Mouse (Mus musculus) right cerebral cortex, postnatal 10 days (tissue): ENCODE measurements around the gene Gm49387.

ENCODE experiments used
- DNase-seq, 2 experiments: peaks; one replicate each; pipeline ENCODE4 v3.0.0; 2021; ENCODE audit warnings: low spot score in 2 of 2

The Gm49387 gene

GRCm38 (mm10) chr14:31531506-31532148, 109.1 kb downstream of the Gm49387 start:
- DNase-seq = no peak

- DNase-seq = no peak
Observed at GRCm38 (mm10) chr14:31530847-31531246, 109.8 kb downstream of the Gm49387 start.

GRCm38 (mm10) chr14:31525040-31525810, 115.5 kb downstream of the Gm49387 start:
- DNase-seq = no peak

- DNase-seq = no peak
Observed at GRCm38 (mm10) chr14:31521318-31521717, 119.4 kb downstream of the Gm49387 start.

GRCm38 (mm10) chr14:31519165-31519564, 121.5 kb downstream of the Gm49387 start:
- no peak for DNase-seq

- no peak for DNase-seq
Observed at GRCm38 (mm10) chr14:31515895-31516294, 124.8 kb downstream of the Gm49387 start.

GRCm38 (mm10) chr14:31510322-31510721, 130.4 kb downstream of the Gm49387 start:
- no peak for DNase-seq

DNA sequence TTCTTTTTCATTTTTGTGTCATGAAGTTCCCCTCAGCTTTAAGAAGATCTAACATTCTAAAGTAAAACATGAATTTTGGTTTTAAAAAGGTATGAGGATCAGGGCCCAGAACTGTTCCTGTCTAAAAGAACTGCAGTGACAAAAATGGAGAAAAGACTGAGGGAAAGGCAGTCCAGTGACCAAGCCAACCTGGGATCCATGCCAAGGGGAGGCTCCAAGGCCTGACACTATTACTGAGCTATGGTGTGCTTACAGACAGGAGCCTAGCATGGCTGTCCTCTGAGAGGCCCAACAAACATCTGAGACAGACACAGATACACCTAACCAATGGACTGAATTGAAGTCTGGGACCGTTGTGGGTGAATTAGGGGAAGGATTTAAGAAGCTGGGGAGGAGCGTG, 130.8 kb downstream of the Gm49387 start:
- DNase-seq = no peak

DNA sequence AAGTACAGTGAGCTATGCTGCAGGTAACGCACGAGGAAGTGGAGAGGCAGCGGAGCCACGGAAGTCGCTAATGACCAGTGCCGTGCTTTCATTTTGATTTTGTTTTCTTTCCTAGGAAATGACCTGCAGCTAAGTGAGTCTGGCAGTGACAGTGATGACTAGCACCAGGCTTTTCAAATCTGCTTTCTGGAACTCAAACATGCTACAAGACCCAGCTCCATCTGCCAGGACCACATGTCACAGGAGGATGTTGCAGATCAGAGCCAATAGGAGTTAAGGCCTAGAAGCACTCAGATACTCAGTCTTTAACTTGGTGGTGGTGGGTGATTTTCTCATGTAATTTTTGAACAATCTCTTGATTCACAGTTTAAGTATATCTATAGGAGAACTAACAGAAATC, 134.2 kb downstream of the Gm49387 start:
- DNase-seq = peak in 1 of 2 experiments; percentile 50

GRCm38 (mm10) chr14:31503406-31503805, 137.3 kb downstream of the Gm49387 start:
- DNase-seq = no peak
